Mouse (Mus musculus) lung, embryonic 16.5 days (tissue): ENCODE measurements around the gene Kif18b. TPM values are rescaled to one million over a fixed set of nuclear protein-coding genes. Genes with fewer than 3 reads are reported as not detected.

Experiments
- ATAC-seq: fragments of 200-750 bp; cut with Nextera tagmentation; 2 replicates; pipeline ENCODE4 v1.8.0; 2017; ENCODE audit warnings: low read depth, mild to moderate bottlenecking, moderate library complexity
- H3K27ac ChIP-seq: fragments of 300-500 bp; sonication (generic); 2 replicates; pipeline ENCODE4 v1.5.1; 2014; ENCODE audit warnings: mild to moderate bottlenecking, control low read depth, low read length
- H3K27me3 ChIP-seq: fragments of 300-500 bp; sonication (generic); 2 replicates; pipeline ENCODE4 v1.6.1; 2014; ENCODE audit warnings: low read depth, low read length, mixed read lengths; ENCODE audit not compliant: control insufficient read depth, insufficient read depth
- H3K36me3 ChIP-seq: fragments of 300-500 bp; sonication (generic); 2 replicates; pipeline ENCODE4 v1.6.1; 2014; ENCODE audit warnings: low read length; ENCODE audit not compliant: control insufficient read depth, insufficient read depth
- H3K4me1 ChIP-seq: fragments of 300-500 bp; sonication (generic); replicated peaks from 2 replicates; pipeline ENCODE4 v1.6.1; 2014; ENCODE audit warnings: low read length, mixed read lengths; ENCODE audit not compliant: control insufficient read depth, insufficient read depth
- H3K4me2 ChIP-seq: fragments of 300-500 bp; sonication (generic); 2 replicates; pipeline ENCODE4 v1.6.1; 2014; ENCODE audit warnings: low read depth, low read length, control low read depth
- H3K4me3 ChIP-seq: fragments of 300-500 bp; sonication (generic); 2 replicates; pipeline ENCODE4 v1.5.1; 2014; ENCODE audit warnings: mild to moderate bottlenecking, low read length, control low read depth
- H3K9ac ChIP-seq: fragments of 300-500 bp; sonication (generic); 2 replicates; pipeline ENCODE4 v1.6.1; 2014; ENCODE audit warnings: low read length, control low read depth
- H3K9me3 ChIP-seq: fragments of 300-500 bp; sonication (generic); 2 replicates; pipeline ENCODE4 v1.6.1; 2016; ENCODE audit warnings: low read length; ENCODE audit not compliant: control insufficient read depth
- WGBS: fragments of 180-500 bp; shearing (Covaris S2); extraction: QIAGEN DNeasy Blood & Tissue Kit; methylation state at CpG from one replicate; pipeline ENCODE4 v1.1.7; 2014; 5-methylcytosine and 5-hydroxymethylcytosine counted together
- polyA plus RNA-seq: library from polyadenylated mRNA; unstranded; fragments of >200 nt; fragmentation: Nextera tagmentation; extraction: Ambion mirVana; gene quantifications from 2 replicates; pipeline ENCODE4 v1.2.1, GENCODE M21; 2015

The Kif18b gene
- polyA plus RNA-seq, 1 experiment from 2014 or later: 13.7 TPM

DNA sequence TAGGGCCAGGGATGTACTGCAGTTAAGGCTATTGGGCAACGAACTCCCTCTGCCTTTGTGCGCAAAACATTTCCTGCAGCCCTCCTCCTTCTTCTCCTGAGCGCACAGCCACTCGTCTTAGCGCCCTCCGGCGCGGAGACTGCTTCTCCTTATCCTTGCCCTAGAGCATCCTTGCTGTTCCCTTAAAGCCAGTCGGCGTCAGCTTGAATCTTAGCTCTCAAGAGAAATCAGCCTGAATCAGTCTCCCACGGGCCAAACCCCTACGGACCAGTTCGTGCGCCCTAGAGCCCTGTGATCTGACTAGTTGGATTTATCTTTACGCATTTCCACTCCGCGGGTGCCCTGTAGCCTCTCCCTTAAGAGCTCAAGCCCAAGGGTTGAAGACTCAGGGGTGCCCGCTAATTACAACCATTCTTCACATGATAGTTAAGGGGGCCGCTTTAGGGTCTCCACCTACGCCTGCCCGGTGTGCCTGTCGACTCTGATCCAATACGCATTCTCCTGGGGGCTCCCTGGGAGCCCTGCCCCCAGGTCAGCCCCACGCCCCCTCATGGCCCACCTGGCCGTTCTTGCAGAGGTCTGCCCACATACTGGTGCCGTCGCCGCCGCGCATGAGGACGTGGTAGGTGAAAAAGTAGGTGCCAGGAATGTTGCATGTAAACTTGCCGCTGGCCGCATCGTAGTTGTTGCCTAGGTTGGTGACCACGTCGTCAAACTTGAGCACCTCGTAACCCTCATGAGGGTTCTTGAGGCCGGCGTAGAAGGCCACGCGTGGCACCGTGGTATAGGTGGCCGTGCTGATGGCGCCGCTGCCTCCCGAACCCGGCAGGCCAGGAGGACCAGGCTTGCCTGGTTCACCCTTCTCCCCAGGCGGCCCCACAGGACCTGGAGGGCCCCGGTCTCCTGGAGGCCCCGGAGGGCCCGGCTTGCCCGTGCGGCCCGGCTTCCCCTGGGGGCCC lies 20.7 kb upstream of the Kif18b start:
- peak overlapping the region; percentile 44 for H3K4me3 ChIP-seq
- H3K36me3 ChIP-seq: no peaks in the 10 kb centered on the region
- no peak for ATAC-seq
- no peaks in the 10 kb centered on the region for H3K9me3 ChIP-seq
- peaks cover 80% of the 10 kb centered on the region for H3K27me3 ChIP-seq
- H3K9ac ChIP-seq: peak overlapping the region; percentile 45; the same call in 1 of the 2 replicates
- WGBS: 2% methylated on average over 53 of the region's 54 CpGs
- H3K4me2 ChIP-seq: peak overlapping the region; percentile 71
- H3K4me1 ChIP-seq: peaks cover 18% of the 10 kb centered on the region
- no peak overlapping the region for H3K27ac ChIP-seq

DNA sequence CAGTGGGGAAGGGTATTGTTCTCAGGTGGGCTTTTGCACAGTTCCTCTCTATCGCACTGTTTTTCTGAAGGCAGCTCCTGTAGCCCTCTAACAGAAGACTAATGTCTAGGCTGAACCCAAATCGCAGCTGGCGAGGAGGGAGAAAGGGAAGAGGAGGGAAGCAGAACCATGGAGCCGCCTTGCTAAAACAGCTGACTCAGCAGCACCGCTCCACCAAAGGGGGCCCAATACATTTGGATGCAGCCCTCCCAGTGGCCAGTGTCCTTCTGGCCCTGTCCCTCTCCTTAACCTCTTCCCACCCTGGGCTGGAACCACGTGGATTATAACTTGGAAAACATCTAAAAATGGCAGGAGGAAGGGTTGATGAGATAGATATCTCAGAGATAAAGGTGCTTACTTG lies 16.3 kb upstream of the Kif18b start:
- H3K4me2 ChIP-seq: no peak overlapping the region
- H3K27ac ChIP-seq: no peak overlapping the region
- no peak for ATAC-seq
- 52% methylated on average over 6 of the region's 6 CpGs for WGBS
- H3K9ac ChIP-seq: no peak overlapping the region
- H3K36me3 ChIP-seq: no peaks in the 10 kb centered on the region
- peaks cover 15% of the 10 kb centered on the region for H3K4me1 ChIP-seq
- H3K9me3 ChIP-seq: no peaks in the 10 kb centered on the region
- H3K27me3 ChIP-seq: peaks cover 40% of the 10 kb centered on the region
- no peak overlapping the region for H3K4me3 ChIP-seq

DNA sequence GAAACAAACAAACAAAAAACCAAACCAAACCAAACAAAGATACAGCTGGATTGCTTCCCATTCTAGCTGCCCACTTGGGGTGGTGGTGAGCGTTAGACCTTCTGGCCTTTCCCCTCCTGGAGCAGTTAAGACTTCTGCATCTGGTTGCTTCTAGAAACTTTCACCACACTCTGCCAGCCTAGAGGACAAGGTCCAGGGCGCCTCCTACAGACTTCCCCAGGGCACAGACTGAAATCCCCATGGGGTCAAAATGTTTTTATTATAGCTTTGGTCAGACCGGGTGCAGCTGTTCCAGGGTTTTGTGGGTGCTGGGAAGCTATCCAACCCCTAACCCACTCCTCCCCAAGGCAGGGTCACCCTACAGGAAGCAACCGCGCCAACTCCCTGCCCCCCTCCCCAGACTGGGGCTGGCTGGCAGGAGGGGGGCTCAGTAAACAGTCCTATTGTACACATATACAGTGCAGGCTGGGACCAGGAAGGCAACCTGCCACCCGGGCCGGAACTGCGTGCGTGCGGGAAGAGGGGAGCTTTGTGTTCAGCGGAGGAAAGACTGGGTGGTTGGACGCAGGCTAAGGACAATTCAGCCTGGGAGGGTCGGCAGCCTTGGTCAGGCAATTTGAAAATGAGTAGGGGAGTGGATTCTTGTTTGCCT lies 14.2 kb upstream of the Kif18b start:
- Histone ChIP-seq H3K9ac (no peak overlapping the region), H3K27me3 (peaks cover 19% of the 10 kb centered on the region), H3K36me3 (no peaks in the 10 kb centered on the region), H3K9me3 (no peaks in the 10 kb centered on the region), H3K4me2 (0 out of 2 replicates have a peak overlapping the region, but pooled peaks have one; percentile 1), H3K4me3 (no peak overlapping the region), H3K27ac (no peak overlapping the region), H3K4me1 (peaks cover 6% of the 10 kb centered on the region; the same call in 1 of the 2 replicates)
- 24% methylated on average over 13 of the region's 13 CpGs for WGBS
- peak; percentile 54; the same call in 1 of the 2 replicates for ATAC-seq

- 80% methylated on average over 3 of the region's 3 CpGs for WGBS
- Histone ChIP-seq H3K27me3 (peaks cover 4% of the 10 kb centered on the region; the same call in 1 of the 2 replicates), H3K4me2 (no peak overlapping the region), H3K9ac (no peak overlapping the region), H3K36me3 (no peaks in the 10 kb centered on the region), H3K27ac (no peak overlapping the region), H3K4me3 (no peak overlapping the region), H3K9me3 (no peaks in the 10 kb centered on the region), H3K4me1 (peaks cover 6% of the 10 kb centered on the region; the same call in 1 of the 2 replicates)
- no peak for ATAC-seq
These were observed 12.7 kb upstream of the Kif18b start for GRCm38 (mm10) chr11:102937529-102938182.

- ATAC-seq: no peak
- no peaks in the 10 kb centered on the region for H3K36me3 ChIP-seq
- peaks cover 6% of the 10 kb centered on the region; the same call in 1 of the 2 replicates for H3K4me1 ChIP-seq
- peaks cover 2% of the 10 kb centered on the region; the same call in 1 of the 2 replicates for H3K27me3 ChIP-seq
- no peak overlapping the region for H3K4me3 ChIP-seq
- H3K9ac ChIP-seq: no peak overlapping the region
- H3K9me3 ChIP-seq: no peaks in the 10 kb centered on the region
- H3K4me2 ChIP-seq: no peak overlapping the region
- H3K27ac ChIP-seq: no peak overlapping the region
- 26% methylated on average over 4 of the region's 4 CpGs for WGBS
These were observed 11.3 kb upstream of the Kif18b start for GRCm38 (mm10) chr11:102936272-102936671.

DNA sequence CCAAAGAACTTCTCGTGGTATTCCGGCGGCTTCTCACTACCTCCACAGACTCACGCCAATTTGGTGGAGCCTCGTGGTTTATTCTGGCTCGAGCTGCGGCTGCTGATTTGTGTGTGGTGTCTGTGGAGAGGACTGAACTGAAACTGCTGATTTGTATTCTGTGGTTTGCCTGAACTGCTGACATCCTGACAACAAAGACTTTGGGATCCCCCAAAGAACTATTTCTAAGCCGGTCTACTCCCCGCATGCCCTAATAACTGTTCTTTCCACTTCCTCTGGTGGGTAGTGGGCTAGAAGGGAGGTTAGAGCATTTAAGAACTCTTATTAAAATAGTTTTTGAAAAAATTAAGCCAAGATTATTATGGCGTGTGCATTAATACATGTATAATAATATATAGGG lies 5.7 kb upstream of the Kif18b start:
- Histone ChIP-seq H3K9me3 (no peaks in the 10 kb centered on the region), H3K27me3 (no peaks in the 10 kb centered on the region), H3K27ac (no peak overlapping the region), H3K4me3 (no peak overlapping the region), H3K9ac (no peak overlapping the region), H3K36me3 (no peaks in the 10 kb centered on the region), H3K4me2 (no peak overlapping the region), H3K4me1 (no peaks in the 10 kb centered on the region)
- no peak for ATAC-seq
- 86% methylated on average over 10 of the region's 10 CpGs for WGBS

- WGBS: 2% methylated on average over 10 of the region's 10 CpGs
- Histone ChIP-seq H3K36me3 (no peaks in the 10 kb centered on the region), H3K9me3 (no peaks in the 10 kb centered on the region), H3K9ac (peak overlapping the region; percentile 73), H3K27me3 (no peaks in the 10 kb centered on the region), H3K4me3 (peak overlapping the region; percentile 72), H3K27ac (peak overlapping the region; percentile 98), H3K4me2 (peak overlapping the region; percentile 76), H3K4me1 (peaks cover 20% of the 10 kb centered on the region)
- ATAC-seq: peak; percentile 56
These were observed 410 bp upstream of the Kif18b start for GRCm38 (mm10) chr11:102925351-102925717.

DNA sequence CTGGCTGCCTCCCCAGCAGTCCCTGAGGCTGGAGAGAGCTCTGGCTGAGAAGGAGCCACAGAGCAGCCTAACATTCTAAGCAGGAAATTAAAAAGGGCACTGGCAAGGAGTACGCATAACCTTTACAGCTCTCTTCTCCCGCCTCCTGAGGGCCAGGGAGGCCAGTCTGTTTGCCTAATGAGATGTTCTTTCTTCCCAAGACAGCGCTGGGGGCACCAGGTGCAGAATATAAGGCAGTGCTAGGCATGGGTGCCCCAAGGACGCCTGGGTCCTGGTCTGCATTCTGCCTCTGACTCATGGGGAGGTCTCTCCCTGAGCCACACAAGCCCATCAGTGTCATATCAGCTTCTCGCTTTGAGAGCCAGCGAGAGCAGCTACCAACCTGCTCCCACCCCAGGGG lies 3.4 kb downstream of the Kif18b start:
- H3K4me3 ChIP-seq: no peak overlapping the region
- no peak for ATAC-seq
- no peak overlapping the region for H3K4me2 ChIP-seq
- no peaks in the 10 kb centered on the region for H3K36me3 ChIP-seq
- no peaks in the 10 kb centered on the region for H3K27me3 ChIP-seq
- no peaks in the 10 kb centered on the region for H3K9me3 ChIP-seq
- 65% methylated on average over 6 of the region's 6 CpGs for WGBS
- H3K9ac ChIP-seq: no peak overlapping the region
- H3K27ac ChIP-seq: no peak overlapping the region
- H3K4me1 ChIP-seq: peaks cover 20% of the 10 kb centered on the region

- Histone ChIP-seq H3K4me1 (peaks cover 7% of the 10 kb centered on the region; the same call in 1 of the 2 replicates), H3K36me3 (peaks cover 21% of the 10 kb centered on the region), H3K9me3 (no peaks in the 10 kb centered on the region), H3K27ac (no peak overlapping the region), H3K4me3 (no peak overlapping the region), H3K4me2 (no peak overlapping the region), H3K27me3 (no peaks in the 10 kb centered on the region), H3K9ac (no peak overlapping the region)
- 87% methylated on average over 4 of the region's 4 CpGs for WGBS
- ATAC-seq: no peak
These were observed 6.8 kb downstream of the Kif18b start for GRCm38 (mm10) chr11:102918077-102918476.
